Mouse (Mus musculus): Measurements from ENCODE around the gene Shtn1.

Gene Shtn1

DNA sequence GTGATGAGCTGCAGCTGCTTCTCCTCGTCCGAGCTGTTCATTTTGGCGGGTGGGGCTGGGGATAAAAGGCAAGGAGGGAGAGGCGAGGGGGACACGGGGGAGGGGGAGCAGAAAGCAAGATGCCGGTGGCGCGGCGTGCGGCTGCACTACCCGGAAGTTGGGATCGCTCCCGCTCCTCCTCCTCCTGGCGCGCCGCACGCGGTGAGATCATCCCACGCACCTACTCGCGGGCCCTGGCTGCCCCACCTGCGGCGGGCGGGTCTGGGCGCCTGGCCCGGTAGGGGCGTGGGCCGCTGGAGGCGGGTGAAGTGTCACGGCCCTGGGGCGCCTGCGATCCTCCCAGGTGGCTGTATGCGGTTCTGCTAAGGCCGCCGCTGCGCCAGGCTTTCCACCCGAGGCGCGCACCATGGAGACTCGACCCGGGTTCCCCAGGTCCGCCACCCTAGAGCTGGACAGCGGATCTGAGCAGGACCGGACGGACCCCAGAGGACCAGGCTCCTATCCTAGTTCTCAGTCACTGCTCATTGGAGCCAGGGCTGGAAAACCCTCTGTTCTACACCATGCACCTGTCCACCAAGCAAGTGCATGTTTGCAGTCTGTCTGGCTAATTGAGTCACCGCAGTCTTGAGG is at the start of gene Shtn1:
Gene Shtn1, minus strand, starts transcription at position 629 of the 630 bp plus-strand sequence.
- in situ Hi-C loops (cut with MseI, MboI), result no loop called here

DNA sequence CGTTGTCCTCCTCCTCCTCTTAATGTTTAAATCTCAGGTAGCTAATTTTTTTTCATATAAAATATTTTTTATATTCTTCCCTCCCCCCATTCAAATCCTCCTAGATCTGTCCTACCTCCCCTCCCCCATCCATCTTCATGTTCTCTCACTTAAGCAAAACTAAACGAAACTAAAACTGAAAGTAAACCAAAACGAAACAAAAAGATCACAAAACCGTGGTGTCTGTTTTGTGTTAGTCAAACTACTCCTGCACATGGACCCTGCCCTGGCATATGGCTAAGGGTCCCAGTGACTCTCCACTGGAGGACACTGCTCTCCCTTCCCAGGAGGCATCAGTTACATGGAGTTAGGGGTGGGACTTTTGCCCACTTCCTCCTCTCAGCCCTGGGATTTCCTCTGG is 38.3 kb upstream of the Shtn1 start:
- in situ Hi-C loops (cut with MseI, MboI), result no loop called here

DNA sequence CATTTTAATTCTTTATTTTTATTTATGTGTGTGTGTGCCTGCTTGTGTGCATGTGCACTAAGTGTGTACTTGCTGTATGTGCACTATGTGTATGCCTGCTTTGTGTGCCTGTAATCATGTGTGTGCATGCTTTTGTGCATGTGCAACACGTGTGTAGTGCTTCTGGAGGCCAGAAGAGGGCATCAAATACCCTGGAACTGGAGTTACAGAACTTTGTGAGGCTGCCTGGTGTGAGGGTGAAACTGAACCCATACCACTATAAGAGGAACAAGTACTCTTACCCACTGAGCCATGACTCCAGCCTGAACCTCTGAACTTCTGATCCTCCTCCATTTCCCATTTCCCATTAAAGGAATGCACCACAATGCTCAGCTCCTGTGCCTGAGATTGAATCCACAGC is 34.0 kb upstream of the Shtn1 start:
- in situ Hi-C loops (cut with MseI, MboI), result no loop called here

DNA sequence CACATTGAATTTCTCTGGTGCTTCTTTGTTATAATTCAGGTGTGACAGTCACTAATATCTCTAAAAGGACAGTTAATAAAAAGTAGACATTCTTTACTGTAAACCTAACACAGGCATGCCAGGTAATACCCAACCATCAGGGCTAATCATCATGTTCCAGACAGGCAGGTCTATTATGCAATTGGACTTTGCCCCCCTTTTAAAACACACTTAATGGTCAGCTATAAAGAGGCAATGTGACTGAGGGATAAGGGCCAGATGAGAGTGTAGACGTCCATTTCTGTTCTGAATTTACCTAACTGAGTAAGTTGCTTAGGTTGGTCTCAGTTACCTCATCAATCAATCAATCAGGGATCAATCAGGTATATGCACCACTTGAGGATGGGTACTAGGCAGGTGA is 22.4 kb upstream of the Shtn1 start:
- in situ Hi-C loops (cut with MseI, MboI), result no loop called here

DNA sequence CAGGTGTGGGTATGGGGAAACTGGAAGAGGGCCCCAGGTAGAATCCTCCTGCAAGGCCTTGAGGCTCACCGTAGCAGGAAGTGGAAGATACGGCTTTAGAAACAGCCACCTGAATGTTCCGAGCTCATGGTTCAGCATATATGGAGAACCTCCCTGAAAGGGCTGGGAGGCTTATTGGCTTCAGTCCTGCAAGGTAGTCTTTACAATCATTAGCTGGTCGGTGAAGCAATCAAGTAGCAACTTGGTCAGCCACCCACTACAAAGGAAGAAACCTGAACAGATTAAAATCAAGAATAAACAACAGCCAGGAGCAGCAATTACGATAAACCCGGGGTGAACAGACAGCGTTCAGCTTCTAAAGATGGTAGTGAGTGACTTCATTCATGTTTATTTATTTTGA is 16.4 kb upstream of the Shtn1 start:
- in situ Hi-C loops (cut with MseI, MboI), result no loop called here

DNA sequence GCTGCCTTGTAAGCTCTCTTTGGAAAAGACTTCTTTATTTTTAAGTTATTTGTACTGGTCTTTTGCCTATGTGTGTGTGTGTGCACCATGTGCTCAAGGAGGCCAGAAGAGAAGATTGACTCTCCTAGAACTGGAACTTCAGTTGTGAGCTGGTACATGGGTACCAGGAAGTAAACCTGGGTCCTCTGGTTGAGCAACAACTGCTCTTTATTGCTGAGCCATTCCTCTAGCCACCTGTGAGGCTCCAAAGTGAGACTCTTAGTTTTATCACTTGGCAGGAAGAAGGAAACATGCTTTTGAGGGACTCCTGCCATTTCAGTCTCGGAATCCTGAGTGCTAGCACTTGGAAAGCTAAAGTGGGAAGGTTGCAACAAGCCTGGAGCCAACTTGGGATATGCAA is 14.4 kb upstream of the Shtn1 start:
- in situ Hi-C loops (cut with MseI, MboI), result no loop called here

DNA sequence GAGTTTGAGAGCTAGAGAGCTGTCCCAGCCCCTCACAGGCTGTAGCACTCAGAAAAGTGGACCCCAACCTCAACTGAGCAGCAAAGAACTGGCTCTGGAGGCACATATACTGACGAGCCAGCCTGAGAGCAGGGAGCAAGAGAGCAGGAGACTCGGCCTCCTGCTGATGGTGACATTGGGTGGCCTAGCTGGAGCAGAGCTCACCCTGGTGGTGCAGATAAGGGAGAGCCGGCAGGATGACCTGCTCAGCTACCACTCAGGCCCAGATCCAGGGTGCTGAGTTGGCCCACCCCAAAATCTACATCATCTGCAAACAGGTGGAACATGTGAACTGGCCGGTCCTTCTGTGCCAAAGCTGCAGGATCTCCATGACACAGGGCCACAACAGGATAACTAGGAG is 8.4 kb upstream of the Shtn1 start:
- in situ Hi-C loops (cut with MseI, MboI), result no loop called here

DNA sequence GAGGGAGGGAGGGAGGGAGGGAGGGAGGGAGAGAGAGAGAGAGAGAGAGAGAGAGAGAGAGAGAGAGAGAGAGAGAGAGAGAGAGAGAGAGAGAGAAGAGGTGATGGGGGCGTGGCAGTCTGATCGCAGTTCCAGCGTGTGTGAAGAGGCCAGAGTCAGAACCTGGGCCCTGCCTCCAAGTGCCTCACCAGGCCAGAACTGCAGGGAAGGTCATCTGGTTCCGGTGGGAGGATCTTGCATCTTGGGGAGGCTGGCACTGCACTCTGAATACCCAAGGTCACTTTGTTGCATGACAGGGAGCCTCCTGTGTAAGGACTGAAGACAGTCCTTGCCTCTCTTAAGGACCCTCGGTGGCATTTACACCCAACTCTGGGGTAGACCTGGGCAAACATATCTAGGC is 231 bp upstream of the Shtn1 start:
- in situ Hi-C loops (cut with MseI, MboI), result no loop called here

DNA sequence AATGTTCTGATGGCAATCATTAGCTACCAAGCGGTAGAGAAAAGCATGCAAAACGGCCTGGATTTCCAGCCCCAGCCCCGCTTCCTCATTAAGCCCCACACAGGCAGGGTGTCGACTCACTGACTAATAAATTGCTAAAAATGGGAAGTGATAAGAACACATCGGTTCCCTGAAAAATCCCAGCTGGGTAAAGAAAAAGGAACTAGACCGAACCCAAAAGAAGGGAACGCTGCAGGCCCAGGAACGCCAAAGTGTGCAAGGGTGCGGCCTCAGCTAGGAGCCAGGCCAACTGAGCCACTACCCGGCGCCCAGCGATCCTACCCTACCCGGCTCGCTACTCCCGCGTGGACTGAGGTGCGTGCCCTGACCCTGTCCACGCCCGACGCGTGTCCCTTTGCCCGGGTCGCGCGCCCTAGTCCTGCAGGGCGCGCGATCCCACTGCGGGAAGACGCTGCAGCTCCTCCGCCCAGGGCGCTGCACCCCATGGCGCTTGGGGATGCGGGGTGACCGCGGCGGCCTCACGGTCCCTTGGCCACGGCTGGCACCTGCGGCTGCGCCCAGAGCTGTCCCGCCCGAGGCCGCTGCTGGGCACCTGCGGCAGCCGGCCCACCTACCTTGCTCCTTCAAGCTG is 944 bp downstream of the Shtn1 start:
- in situ Hi-C loops (cut with MseI, MboI), result no loop called here

DNA sequence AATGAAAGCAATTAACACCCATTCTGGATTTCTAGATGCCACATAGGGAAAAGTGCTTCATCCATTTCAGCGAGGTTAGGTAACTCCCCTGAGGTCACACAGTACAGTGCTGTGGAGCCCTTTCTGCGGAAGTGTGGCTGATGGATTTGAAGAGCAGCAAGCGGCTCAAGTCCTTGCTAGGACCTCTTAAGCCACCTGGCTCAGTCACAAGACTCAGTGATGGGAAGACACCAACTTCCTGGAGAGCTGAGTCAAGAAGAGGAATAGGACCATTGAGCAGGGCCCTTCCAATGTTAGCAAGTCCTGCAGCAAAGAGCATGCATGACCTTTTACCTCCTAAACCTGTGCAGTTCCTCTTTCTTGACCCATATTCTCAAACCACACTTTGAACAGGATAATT is 1.5 kb downstream of the Shtn1 start:
- in situ Hi-C loops (cut with MseI, MboI), result no loop called here

DNA sequence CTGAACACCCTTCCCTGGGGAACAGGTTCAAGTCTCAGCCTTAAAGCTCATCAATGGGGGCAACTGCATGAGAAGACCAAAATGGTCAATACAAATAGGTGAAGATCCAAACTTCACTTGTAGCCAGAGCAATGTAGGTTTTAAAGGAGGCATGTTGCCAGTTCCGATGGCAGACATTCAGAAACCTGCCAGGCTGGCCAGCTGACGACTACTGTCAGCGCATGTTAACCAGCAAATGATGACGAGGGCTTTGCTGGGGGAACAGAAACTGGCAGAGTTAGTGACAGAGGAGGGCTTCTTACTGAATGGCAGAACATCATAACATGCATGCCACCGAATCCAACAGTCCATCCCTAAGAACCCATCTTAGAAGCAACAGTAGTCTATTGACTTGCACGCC is 2.9 kb downstream of the Shtn1 start:
- in situ Hi-C loops (cut with MseI, MboI), result no loop called here

DNA sequence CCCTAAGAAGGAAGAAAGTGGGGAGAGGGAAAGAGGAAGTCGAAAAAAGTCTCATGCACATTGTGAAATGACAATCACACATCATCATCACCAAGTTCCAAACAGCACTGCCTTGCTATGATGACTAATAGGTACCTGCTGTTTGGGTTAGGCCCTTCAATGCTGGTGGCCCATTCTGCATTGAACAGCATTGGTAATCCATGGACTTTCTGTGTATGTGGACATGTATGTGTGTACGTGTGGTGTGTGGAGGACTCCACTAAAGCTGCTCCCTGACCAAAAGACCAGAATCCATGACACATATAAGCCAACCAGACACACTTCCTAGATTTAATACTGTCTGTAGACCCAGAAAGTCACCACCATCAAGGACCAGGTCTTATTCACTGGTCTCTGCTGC is 3.9 kb downstream of the Shtn1 start:
- in situ Hi-C loops (cut with MseI, MboI), result no loop called here

DNA sequence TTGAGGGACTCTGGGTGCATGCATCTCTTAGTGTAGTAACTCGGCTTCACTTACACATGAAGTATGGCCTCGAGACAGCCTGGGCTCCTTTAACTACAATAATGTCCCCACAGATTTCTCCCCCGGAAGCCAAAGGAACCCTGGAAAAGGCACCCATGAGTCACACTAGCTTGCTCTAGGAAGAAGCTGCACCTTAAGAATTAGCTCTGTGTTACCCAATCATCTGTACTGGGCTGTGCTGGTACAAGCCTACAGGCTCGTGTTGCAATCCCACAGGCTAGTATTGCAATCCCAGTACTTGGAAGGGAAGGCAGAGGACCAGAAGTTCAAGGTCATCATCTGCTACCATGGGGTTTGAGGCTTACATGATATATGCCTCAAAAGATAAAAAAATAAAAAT is 4.5 kb downstream of the Shtn1 start:
- in situ Hi-C loops (cut with MseI, MboI), result no loop called here

DNA sequence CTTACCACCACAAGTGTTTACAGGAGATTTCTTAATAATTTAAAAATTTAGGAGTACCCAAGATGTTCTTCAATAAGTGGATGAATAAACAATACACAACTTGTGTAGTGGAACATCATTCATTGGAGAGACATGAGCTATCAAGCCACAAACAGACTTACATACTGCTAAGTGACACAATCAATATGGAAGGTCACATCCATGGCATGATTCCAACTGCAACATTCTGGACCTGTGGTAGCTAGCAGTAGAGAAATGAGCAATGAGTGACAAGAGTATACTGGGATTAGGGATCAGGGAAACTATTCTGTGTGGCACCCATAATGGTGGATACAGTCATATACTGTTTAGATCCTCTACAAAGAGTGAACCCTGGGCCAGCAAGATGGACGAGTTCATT is 8.2 kb downstream of the Shtn1 start:
- in situ Hi-C loops (cut with MseI, MboI), result no loop called here

DNA sequence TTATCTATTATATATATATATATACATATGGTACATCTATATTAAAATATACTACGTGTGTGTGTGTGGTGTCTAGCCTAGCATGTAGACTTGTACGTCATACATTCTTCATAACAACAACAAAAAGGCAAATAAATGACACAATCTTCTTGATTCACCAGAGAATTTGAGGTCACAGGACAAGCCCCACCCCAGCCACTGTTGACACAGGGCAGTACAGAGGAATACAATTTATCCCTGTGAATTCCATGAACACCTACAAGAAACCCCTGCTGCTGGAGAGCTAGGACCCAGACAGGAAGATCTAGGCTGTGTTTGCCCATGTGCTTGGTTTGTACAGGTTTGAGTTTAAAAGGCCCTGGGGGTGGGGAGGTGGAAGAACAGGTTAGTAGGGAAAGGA is 9.2 kb downstream of the Shtn1 start:
- in situ Hi-C loops (cut with MseI, MboI), result no loop called here

DNA sequence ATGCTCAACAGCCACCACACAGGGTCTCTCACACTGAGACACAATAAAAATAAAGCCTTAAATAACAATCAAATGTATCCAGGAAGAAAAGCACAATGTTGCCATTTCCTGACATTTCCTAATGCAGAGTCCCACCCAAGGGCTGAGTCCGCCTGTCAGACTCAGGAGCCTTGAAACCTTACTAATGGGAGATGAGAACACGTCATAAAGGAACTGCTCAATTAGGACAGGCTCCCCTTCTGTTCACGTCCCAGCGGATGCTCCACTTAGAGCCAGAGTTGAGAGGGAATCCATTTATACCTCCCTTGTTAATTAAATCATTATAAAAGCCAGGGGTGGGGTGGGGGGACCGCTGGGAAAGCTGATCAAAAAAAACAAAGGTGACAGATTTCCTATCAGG is 9.8 kb downstream of the Shtn1 start:
- in situ Hi-C loops (cut with MseI, MboI), result no loop called here

DNA sequence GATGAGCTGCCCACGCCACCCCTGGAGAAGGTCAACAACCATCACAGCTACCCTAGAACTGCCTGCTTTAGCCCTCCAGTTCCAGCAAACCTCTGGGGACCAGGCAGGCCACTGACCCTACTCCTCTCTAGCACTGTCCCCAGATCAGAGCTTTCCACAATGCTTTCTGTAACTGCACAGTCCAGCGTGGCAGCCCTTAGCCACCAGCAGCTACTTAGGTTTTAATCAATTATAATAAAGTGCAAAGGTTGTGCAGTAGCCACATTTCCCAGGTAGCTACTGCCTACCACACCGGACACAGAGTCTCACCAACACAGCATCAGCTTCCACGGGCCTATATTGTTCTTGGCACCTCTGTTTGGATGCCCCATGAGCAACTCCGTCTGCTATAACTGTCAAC is 11.3 kb downstream of the Shtn1 start:
- in situ Hi-C loops (cut with MseI, MboI), result no loop called here

DNA sequence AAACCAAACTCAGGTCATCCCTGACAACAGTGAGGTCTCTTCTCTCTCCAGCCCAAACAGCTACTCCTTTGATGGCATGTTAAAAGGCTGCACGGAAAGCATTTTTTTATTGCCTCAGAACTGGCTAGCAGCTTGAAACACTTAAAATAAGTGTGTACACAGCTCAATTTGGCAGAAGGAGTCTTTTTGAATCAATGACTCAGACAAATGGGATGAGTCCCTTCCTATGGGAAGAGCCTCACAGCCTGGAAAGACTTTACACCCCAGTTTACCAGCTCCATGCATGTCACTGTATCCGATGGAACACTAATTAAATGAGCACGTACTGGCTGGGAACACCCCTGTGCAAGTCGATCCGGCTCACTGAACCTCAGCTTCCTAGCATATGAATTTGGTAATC is 12.3 kb downstream of the Shtn1 start:
- in situ Hi-C loops (cut with MseI, MboI), result no loop called here

DNA sequence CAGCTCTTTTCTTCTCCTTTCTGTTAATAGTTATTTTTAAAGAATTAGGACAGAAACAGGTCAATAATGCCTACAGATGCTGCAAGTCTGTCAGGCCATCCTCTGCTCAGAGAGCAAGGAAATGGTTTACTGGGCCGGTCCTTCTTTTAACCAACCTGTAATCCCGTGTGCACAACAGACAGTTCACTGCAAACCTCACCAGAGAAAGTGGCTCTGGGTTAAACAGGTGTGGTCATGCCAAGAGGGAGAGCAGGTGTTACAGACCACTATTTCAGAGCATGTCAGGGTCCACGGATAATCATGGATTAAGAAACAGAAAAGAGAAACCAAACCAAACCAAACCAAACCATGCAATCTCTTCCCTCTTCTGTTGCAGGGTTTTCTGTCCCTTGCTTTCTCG is 17.8 kb downstream of the Shtn1 start:
- in situ Hi-C loops (cut with MseI, MboI), result no loop called here

DNA sequence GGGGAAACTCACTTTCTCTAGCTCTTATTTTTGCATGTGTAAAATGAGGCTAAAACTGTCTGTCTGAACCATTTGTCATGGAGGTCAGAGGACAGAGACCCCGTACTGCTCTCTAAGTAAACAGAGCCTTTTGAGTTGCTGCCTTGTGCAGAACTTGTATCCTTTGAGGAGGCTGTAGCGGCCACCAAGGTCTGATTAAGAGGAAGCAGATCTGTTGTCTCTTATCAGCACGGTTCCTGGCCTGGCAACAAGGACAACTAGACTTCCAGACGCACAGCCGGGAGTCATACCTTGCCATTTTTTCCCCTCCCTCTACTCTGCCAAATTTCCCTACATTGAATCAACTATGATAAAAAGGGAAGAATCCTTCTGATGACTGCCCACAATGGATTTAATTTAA is 18.5 kb downstream of the Shtn1 start:
- in situ Hi-C loops (cut with MseI, MboI), result no loop called here

DNA sequence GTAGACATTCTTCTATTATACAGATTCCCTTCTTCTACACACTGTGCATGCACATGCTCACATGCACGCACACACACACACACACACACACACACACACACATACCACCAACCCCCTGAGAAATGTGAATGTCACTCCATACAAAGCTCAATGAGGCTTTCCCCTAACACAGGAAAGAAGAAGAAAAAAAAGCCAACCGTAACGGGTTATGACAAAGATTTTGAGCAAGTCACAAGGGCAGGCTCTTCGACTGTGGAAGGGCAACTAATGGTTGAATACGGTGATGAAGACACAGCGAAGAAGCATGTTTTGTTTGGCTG is 21.3 kb downstream of the Shtn1 start:
- in situ Hi-C loops (cut with MseI, MboI), result no loop called here

DNA sequence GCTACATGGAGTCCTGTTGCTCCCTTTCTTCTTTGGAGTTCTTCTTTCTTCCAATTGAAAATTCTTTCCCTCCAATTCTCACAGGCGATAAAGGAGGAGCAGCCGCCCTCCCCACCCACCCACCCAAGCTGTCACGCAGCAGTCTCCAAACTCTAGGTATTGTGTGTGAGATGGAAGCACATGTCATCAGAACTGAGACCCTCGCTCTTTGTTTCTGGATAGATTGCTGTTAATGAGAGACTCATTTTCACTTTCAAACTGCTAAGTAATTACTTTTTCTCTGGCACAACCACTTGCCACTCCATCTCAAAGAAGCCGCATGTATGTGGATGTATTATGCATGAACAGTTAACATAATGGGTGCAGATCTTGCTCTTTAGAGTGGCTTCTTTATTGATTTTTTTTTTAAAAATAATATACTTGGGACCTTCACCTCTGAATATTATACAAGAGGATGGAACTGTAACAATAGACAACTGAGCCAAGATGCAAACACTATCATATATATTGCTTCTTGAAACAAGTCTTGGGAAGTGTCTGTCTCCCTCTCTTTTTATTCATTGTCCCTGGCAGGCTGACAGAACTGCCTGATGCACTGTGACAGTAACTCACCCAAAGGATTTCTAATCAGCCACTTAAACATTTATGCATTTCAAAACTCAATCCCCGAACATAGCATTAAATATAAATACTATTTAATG is 21.8 kb downstream of the Shtn1 start:
- in situ Hi-C loops (cut with MseI, MboI), result no loop called here

DNA sequence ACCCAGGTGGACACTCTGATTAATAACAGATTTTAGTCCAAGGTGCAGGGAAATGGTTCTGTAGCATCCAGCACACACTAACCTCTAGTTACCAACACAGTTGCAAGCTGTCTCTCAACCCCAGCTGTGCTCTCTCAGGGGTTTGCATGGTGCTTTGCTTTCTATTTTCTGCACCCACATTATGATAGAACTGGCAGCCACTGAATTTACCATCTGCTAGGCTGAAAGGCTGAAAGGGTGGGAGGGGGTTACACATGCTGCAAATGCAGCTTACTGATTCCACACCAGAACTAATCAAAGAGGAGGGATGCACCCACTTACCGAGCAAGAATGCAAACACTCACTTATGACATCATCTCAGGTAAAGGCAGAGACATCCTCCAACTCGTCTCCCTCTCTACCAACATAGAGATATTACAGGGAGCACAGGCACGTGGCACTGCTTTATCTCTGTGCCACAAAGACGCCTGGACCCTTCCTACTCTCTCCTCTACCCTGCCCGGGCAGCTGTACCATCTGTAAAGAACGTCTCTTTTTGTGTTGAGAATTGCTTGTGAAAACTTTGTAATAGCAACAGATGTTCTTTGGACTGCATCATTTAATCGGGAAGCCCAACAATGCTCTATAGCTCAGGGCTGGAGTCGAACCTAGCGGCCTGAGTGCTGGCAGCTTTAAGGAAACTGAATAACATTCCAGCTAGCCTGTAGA is 23.0 kb downstream of the Shtn1 start:
- in situ Hi-C loops (cut with MseI, MboI), result no loop called here
